Mouse (Mus musculus) myocyte (in vitro differentiated cells): ENCODE data around the gene Lrrk1.

Experiments
- MAX ChIP-seq: IDR thresholded peaks from one replicate; pipeline ENCODE4 v1.6.1; 2011; ENCODE audit warnings: low read depth, mild to moderate bottlenecking, control low read depth
- MYOD1 ChIP-seq, 3 experiments: IDR thresholded peaks; one replicate each; pipeline ENCODE4 v1.6.1; 2011; ENCODE audit warnings: control low read depth in 2 of 3, low read depth in 2 of 3, mild to moderate bottlenecking in 2 of 3, moderate library complexity in 1 of 3; ENCODE audit not compliant: insufficient read length in 2 of 3, control insufficient read depth in 1 of 3
- POLR2A ChIP-seq: IDR thresholded peaks from one replicate; pipeline ENCODE4 v1.6.1; 2011; ENCODE audit warnings: low read depth, mild to moderate bottlenecking, control low read depth, moderate library complexity; ENCODE audit not compliant: insufficient read length

DNA sequence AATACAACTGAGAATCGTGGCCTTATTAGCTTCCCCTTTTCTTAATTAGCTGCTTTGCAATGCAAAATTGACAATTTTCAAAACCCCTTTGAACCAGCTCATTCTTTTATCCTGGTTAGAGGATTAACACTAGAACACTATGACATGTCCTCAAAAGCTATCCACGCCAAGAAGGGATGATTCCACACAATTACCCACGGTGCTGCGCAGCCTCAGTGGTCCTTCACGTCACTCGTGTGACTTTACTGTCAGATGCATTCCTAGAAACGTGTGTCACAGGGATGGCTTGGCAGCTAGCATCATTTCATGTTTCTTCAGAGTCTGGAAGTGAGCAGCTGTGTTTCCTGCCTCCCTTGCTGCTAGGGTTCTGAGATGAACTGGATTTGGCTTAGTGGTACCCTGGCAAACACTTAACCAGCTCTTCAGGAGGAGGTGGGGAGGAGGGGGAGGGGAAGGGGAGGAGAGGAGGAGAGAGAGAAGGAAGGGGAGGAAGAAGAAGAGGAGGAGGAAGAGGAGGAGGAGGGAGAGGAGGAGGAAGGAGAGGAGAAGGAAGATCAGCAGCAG lies 170.5 kb downstream of the Lrrk1 start:
- TF ChIP-seq POLR2A (no peak), MAX (no peak), MYOD1 (IDR thresholded peaks at IDR 0.05; ENCODE audit: control insufficient read depth in 1 of 3, insufficient read length in 2 of 3, low read depth in 2 of 3) (peak in 1 of 3 experiments; percentile 20)
